Mouse (Mus musculus) heart, embryonic 14.5 days (tissue): ENCODE measurements around the gene Pan2. TPM values are rescaled to one million over a fixed set of nuclear protein-coding genes. Genes with fewer than 3 reads are reported as not detected.
"Not testable (repeated sequence)": the region's sequence is repeated elsewhere in the genome, so short reads cannot be mapped to it uniquely, and the experiment has no call there.

Source experiments
- ATAC-seq: fragments of 200-750 bp; cut with Nextera tagmentation; 2 replicates; pipeline ENCODE4 v1.8.0; 2017; ENCODE audit warnings: low read depth, moderate TSS enrichment; ENCODE audit not compliant: insufficient number of reproducible peaks, insufficient read depth, low FRiP score
- H3K27ac ChIP-seq, 2 experiments: fragments of 200-500 bp in 1 of 2; fragments of 300-500 bp in 1 of 2; sonication (generic) in 1 of 2; replicated peaks in 1 of 2; 2 replicates each; pipeline ENCODE4 v1.5.1; 2012 to 2014; ENCODE audit warnings: low read depth in 2 of 2, low read length in 2 of 2, control low read depth in 1 of 2, mild to moderate bottlenecking in 1 of 2, mixed read lengths in 1 of 2; ENCODE audit not compliant: control insufficient read depth in 1 of 2, insufficient read depth in 1 of 2
- H3K27me3 ChIP-seq: fragments of 300-500 bp; sonication (generic); 2 replicates; pipeline ENCODE4 v1.6.1; 2014; ENCODE audit warnings: mild to moderate bottlenecking, low read length, control low read depth; ENCODE audit not compliant: control insufficient read depth, insufficient read depth
- H3K36me3 ChIP-seq: fragments of 300-500 bp; sonication (generic); 2 replicates; pipeline ENCODE4 v1.6.1; 2014; ENCODE audit warnings: mild to moderate bottlenecking, control low read depth, low read length, mixed read lengths; ENCODE audit not compliant: control insufficient read depth, insufficient read depth
- H3K4me1 ChIP-seq, 2 experiments: fragments of 200-500 bp in 1 of 2; fragments of 300-500 bp in 1 of 2; sonication (generic) in 1 of 2; 2 replicates each; pipeline ENCODE4 v1.6.1; 2012 to 2014; ENCODE audit warnings: low read length in 2 of 2, control low read depth in 1 of 2, mixed read lengths in 1 of 2; ENCODE audit not compliant: control insufficient read depth in 2 of 2, insufficient read depth in 2 of 2
- H3K4me2 ChIP-seq: fragments of 300-500 bp; sonication (generic); 2 replicates; pipeline ENCODE4 v1.6.1; 2014; ENCODE audit warnings: mild to moderate bottlenecking, low read length
- H3K4me3 ChIP-seq, 2 experiments: fragments of 200-500 bp in 1 of 2; fragments of 300-500 bp in 1 of 2; sonication (generic) in 1 of 2; 2 replicates each; pipeline ENCODE4 v1.5.1; 2012 to 2014; ENCODE audit warnings: low read length in 2 of 2, mild to moderate bottlenecking in 2 of 2, control low read depth in 1 of 2, low read depth in 1 of 2, moderate library complexity in 1 of 2; ENCODE audit not compliant: control insufficient read depth in 1 of 2, insufficient read depth in 1 of 2
- H3K9ac ChIP-seq: fragments of 300-500 bp; sonication (generic); 2 replicates; pipeline ENCODE4 v1.6.1; 2014; ENCODE audit warnings: mild to moderate bottlenecking, low read length
- H3K9me3 ChIP-seq: fragments of 300-500 bp; sonication (generic); 2 replicates; pipeline ENCODE4 v1.6.1; 2016; ENCODE audit warnings: low read length, control low read depth; ENCODE audit not compliant: control insufficient read depth
- WGBS: fragments of 180-500 bp; shearing (Covaris S2); extraction: QIAGEN DNeasy Blood & Tissue Kit; methylation state at CpG from one replicate; pipeline ENCODE4 v1.1.7; 2014; 5-methylcytosine and 5-hydroxymethylcytosine counted together
- polyA plus RNA-seq: library from polyadenylated mRNA; unstranded; fragments of >200 nt; fragmentation: Nextera tagmentation; extraction: Ambion mirVana; gene quantifications from 2 replicates; pipeline ENCODE4 v1.2.1, GENCODE M21; 2014

Gene Pan2
- polyA plus RNA-seq, 1 experiment from 2014 or later = 28.8 TPM

- not testable (repeated sequence) for H3K9me3 ChIP-seq, H3K9ac ChIP-seq, H3K4me2 ChIP-seq, H3K4me1 ChIP-seq, H3K27me3 ChIP-seq, ATAC-seq, H3K4me3 ChIP-seq, H3K27ac ChIP-seq
- WGBS = 97% methylated on average over 4 of the region's 7 CpGs
- peaks cover 14% of the 10 kb centered on the region for H3K36me3 ChIP-seq
Measured at GRCm38 (mm10) chr10:128272819-128273439, 30.2 kb upstream of the Pan2 start.

GRCm38 (mm10) chr10:128275374-128275773 lies 27.8 kb upstream of the Pan2 start:
- H3K36me3 ChIP-seq = peaks cover 32% of the 10 kb centered on the region
- 92% methylated on average over 1 of the region's 1 CpGs for WGBS
- H3K9ac ChIP-seq, H3K4me2 ChIP-seq, H3K4me3 ChIP-seq, H3K27me3 ChIP-seq, H3K4me1 ChIP-seq, H3K9me3 ChIP-seq, H3K27ac ChIP-seq, ATAC-seq: not testable (repeated sequence)

GRCm38 (mm10) chr10:128278158-128278557 lies 25.0 kb upstream of the Pan2 start:
- Histone ChIP-seq H3K4me3 (no peak overlapping the region), H3K9me3 (no peaks in the 10 kb centered on the region), H3K36me3 (peaks cover 58% of the 10 kb centered on the region), H3K4me1 (no peaks in the 10 kb centered on the region), H3K27me3 (no peaks in the 10 kb centered on the region), H3K27ac (no peak overlapping the region), H3K4me2 (no peak overlapping the region), H3K9ac (no peak overlapping the region)
- no peak for ATAC-seq
- 59% methylated on average over 6 of the region's 6 CpGs for WGBS

- Histone ChIP-seq H3K27me3 (no peaks in the 10 kb centered on the region), H3K4me1 (no peaks in the 10 kb centered on the region), H3K9me3 (no peaks in the 10 kb centered on the region), H3K4me3 (no peak overlapping the region), H3K36me3 (peaks cover 73% of the 10 kb centered on the region), H3K4me2 (no peak overlapping the region), H3K27ac (no peak overlapping the region), H3K9ac (no peak overlapping the region)
- ATAC-seq = no peak
- WGBS = 79% methylated on average over 6 of the region's 6 CpGs
Measured at GRCm38 (mm10) chr10:128280943-128281342, 22.2 kb upstream of the Pan2 start.

- Histone ChIP-seq H3K27ac (no peak overlapping the region), H3K36me3 (peaks cover 77% of the 10 kb centered on the region), H3K27me3 (no peaks in the 10 kb centered on the region), H3K4me2 (no peak overlapping the region), H3K4me3 (no peak overlapping the region), H3K9me3 (no peaks in the 10 kb centered on the region), H3K4me1 (no peaks in the 10 kb centered on the region), H3K9ac (no peak overlapping the region)
- ATAC-seq = no peak
- 88% methylated on average over 14 of the region's 14 CpGs for WGBS
Measured at GRCm38 (mm10) chr10:128281682-128282081, 21.5 kb upstream of the Pan2 start.

GRCm38 (mm10) chr10:128282886-128283450 lies 20.2 kb upstream of the Pan2 start:
- Histone ChIP-seq H3K36me3 (peaks cover 78% of the 10 kb centered on the region), H3K4me3 (no peak overlapping the region), H3K4me1 (no peaks in the 10 kb centered on the region), H3K4me2 (no peak overlapping the region), H3K9ac (no peak overlapping the region), H3K27me3 (no peaks in the 10 kb centered on the region), H3K9me3 (no peaks in the 10 kb centered on the region), H3K27ac (no peak overlapping the region)
- ATAC-seq = no peak
- 85% methylated on average over 20 of the region's 20 CpGs for WGBS

GRCm38 (mm10) chr10:128283604-128284579 lies 19.2 kb upstream of the Pan2 start:
- no peak overlapping the region for H3K4me2 ChIP-seq
- no peaks in the 10 kb centered on the region for H3K9me3 ChIP-seq
- no peak for ATAC-seq

More at GRCm38 (mm10) chr10:128283604-128284579, 19.2 kb upstream of the Pan2 start:
- Histone ChIP-seq H3K4me1 (no peaks in the 10 kb centered on the region), H3K4me3 (no peak overlapping the region), H3K27ac (no peak overlapping the region), H3K9ac (no peak overlapping the region), H3K27me3 (no peaks in the 10 kb centered on the region), H3K36me3 (peaks cover 80% of the 10 kb centered on the region)
- WGBS = 62% methylated on average over 31 of the region's 31 CpGs
